In genomic region chr2:75612981-75613567, GRCm38 (mm10) we compare ENCODE assay signal across 8 mouse cellular contexts. TPM values are rescaled to one million over a fixed set of nuclear protein-coding genes. Genes with fewer than 3 reads are reported as not detected.
DNase-seq lines count a peak whose midpoint lies in the region; ATAC-seq lines count a peak whose summit lies in the region.

No protein-coding gene starts in this region.

- no peak overlapping the region for H3K9ac ChIP-seq in hindbrain, embryonic 11.5 days (ENCODE audit: low read depth, low read length)
- H3K9ac ChIP-seq in hindbrain, embryonic 13.5 days, result no peak overlapping the region
- H3K9ac ChIP-seq in embryonic facial prominence, embryonic 14.5 days (ENCODE audit: low read depth, low read length), result no peak overlapping the region
- no peak overlapping the region for H3K9ac ChIP-seq in midbrain, embryonic 15.5 days

- H3K27ac ChIP-seq in hindbrain, embryonic 11.5 days (ENCODE audit: low read depth, low read length), result no peak overlapping the region
- H3K27ac ChIP-seq in hindbrain, embryonic 13.5 days, result no peak overlapping the region
- H3K27ac ChIP-seq in embryonic facial prominence, embryonic 14.5 days (replicated peaks; ENCODE audit: low read depth, low read length), result peak overlapping the region; percentile 70; the same call in 1 of the 2 replicates
- no peak overlapping the region for H3K27ac ChIP-seq in midbrain, embryonic 15.5 days

- 24% methylated on average over 14 of the region's 14 CpGs for WGBS in hindbrain, embryonic 11.5 days
- 23% methylated on average over 14 of the region's 14 CpGs for WGBS in hindbrain, embryonic 13.5 days
- 21% methylated on average over 14 of the region's 14 CpGs for WGBS in embryonic facial prominence, embryonic 14.5 days
- WGBS in midbrain, embryonic 15.5 days, result 16% methylated on average over 14 of the region's 14 CpGs

- no peaks in the 10 kb centered on the region for H3K9me3 ChIP-seq in hindbrain, embryonic 11.5 days (ENCODE audit: control insufficient read depth, low read length)
- no peaks in the 10 kb centered on the region for H3K9me3 ChIP-seq in hindbrain, embryonic 13.5 days
- H3K9me3 ChIP-seq in embryonic facial prominence, embryonic 14.5 days (ENCODE audit: control insufficient read depth, low read length), result no peaks in the 10 kb centered on the region
- H3K9me3 ChIP-seq in midbrain, embryonic 15.5 days, result no peaks in the 10 kb centered on the region

- H3K4me2 ChIP-seq in hindbrain, embryonic 11.5 days (replicated peaks; ENCODE audit: low read depth, low read length), result no peak overlapping the region
- no peak overlapping the region for H3K4me2 ChIP-seq in hindbrain, embryonic 13.5 days
- peak overlapping the region; percentile 19; the same call in 1 of the 2 replicates for H3K4me2 ChIP-seq in embryonic facial prominence, embryonic 14.5 days (ENCODE audit: low read depth, low read length)
- no peak overlapping the region; the same call in 1 of the 2 replicates for H3K4me2 ChIP-seq in midbrain, embryonic 15.5 days

- no peak for ATAC-seq in hindbrain, embryonic 11.5 days (ENCODE audit: low FRiP score)
- ATAC-seq in hindbrain, embryonic 13.5 days (ENCODE audit: low FRiP score), result no peak
- peak; percentile 30; the same call in 1 of the 2 replicates for ATAC-seq in embryonic facial prominence, embryonic 14.5 days (ENCODE audit: low read depth)
- ATAC-seq in midbrain, embryonic 15.5 days (replicated peaks), result no peak

- DNase-seq in hindbrain, embryonic 11.5 days (ENCODE audit: low spot score), result peak; percentile 27
- peak; percentile 90 for DNase-seq in embryonic facial prominence, embryonic 14.5 days (ENCODE audit: low spot score)
- DNase-seq in kidney, adult 11 months, result peak; percentile 75
- peak; percentile 73 for DNase-seq in lung, postnatal 10 days
- no peak for DNase-seq in layer of hippocampus, adult 11-12 months (ENCODE audit: low spot score)
- no peak for DNase-seq in layer of hippocampus, postnatal 14 days (ENCODE audit: low spot score in 2 of 2)

- H3K36me3 ChIP-seq in hindbrain, embryonic 11.5 days (ENCODE audit: control insufficient read depth, insufficient read depth, low read length), result no peaks in the 10 kb centered on the region
- no peaks in the 10 kb centered on the region for H3K36me3 ChIP-seq in hindbrain, embryonic 13.5 days
- H3K36me3 ChIP-seq in embryonic facial prominence, embryonic 14.5 days (ENCODE audit: control insufficient read depth, insufficient read depth, low read length), result no peaks in the 10 kb centered on the region
- no peaks in the 10 kb centered on the region for H3K36me3 ChIP-seq in midbrain, embryonic 15.5 days (replicated peaks)

- H3K4me1 ChIP-seq in hindbrain, embryonic 11.5 days (replicated peaks; ENCODE audit: control insufficient read depth, insufficient read depth, low read length), result no peaks in the 10 kb centered on the region
- peaks cover 22% of the 10 kb centered on the region for H3K4me1 ChIP-seq in hindbrain, embryonic 13.5 days (replicated peaks)
- H3K4me1 ChIP-seq in embryonic facial prominence, embryonic 14.5 days (ENCODE audit: control insufficient read depth, insufficient read depth, low read length), result peaks cover 8% of the 10 kb centered on the region; the same call in 1 of the 2 replicates
- peaks cover 6% of the 10 kb centered on the region; the same call in 1 of the 2 replicates for H3K4me1 ChIP-seq in midbrain, embryonic 15.5 days

- H3K27me3 ChIP-seq in hindbrain, embryonic 11.5 days (ENCODE audit: control insufficient read depth, insufficient read depth, low read length), result no peaks in the 10 kb centered on the region; the same call in 1 of the 2 replicates
- peaks cover 31% of the 10 kb centered on the region for H3K27me3 ChIP-seq in hindbrain, embryonic 13.5 days
- H3K27me3 ChIP-seq in embryonic facial prominence, embryonic 14.5 days (replicated peaks; ENCODE audit: control insufficient read depth, insufficient read depth, low read length), result peaks cover 7% of the 10 kb centered on the region; the same call in 1 of the 2 replicates
- peaks cover 13% of the 10 kb centered on the region for H3K27me3 ChIP-seq in midbrain, embryonic 15.5 days (replicated peaks)

- H3K4me3 ChIP-seq in hindbrain, embryonic 11.5 days (ENCODE audit: low read depth, low read length), result no peak overlapping the region
- H3K4me3 ChIP-seq in hindbrain, embryonic 13.5 days, result no peak overlapping the region
- H3K4me3 ChIP-seq in embryonic facial prominence, embryonic 14.5 days (ENCODE audit: low read depth, low read length), result no peak overlapping the region
- H3K4me3 ChIP-seq in midbrain, embryonic 15.5 days, result no peak overlapping the region

RNA-seq across cellular contexts. Expression of gene Hnrnpa3, which starts 46.0 kb away (rescaled TPM):
- polyA plus RNA-seq in hindbrain, embryonic 11.5 days (2014; fragmentation: Nextera tagmentation; extraction: Ambion mirVana), result 304 and 320 TPM in 2 replicates
- polyA plus RNA-seq in hindbrain, embryonic 13.5 days (2015; fragmentation: Nextera tagmentation; extraction: Ambion mirVana), result 235 and 246 TPM in 2 replicates
- polyA plus RNA-seq in embryonic facial prominence, embryonic 14.5 days (2014; fragmentation: Nextera tagmentation; extraction: Ambion mirVana), result 210 and 211 TPM in 2 replicates
- polyA plus RNA-seq in midbrain, embryonic 15.5 days (2015; fragmentation: Nextera tagmentation; extraction: Ambion mirVana), result 179 and 194 TPM in 2 replicates
- 100 to 1,000 TPM; 316 to 327 TPM for total RNA-seq in layer of hippocampus, postnatal 14 days (2021)

Comparison
In these comparisons a context has a peak if more than half of its experiments do, and no peak if none do; other contexts are left out.
1. DNase-seq: peak in hindbrain, embryonic 11.5 days (single experiment), embryonic facial prominence, embryonic 14.5 days (single experiment), kidney, adult 11 months (single experiment) and lung, postnatal 10 days (single experiment); none in layer of hippocampus, adult 11-12 months (single experiment) and layer of hippocampus, postnatal 14 days (0 of 2).